Mouse (Mus musculus) lung, postnatal 0 days (tissue): ENCODE results near the gene Map3k20.

Experiments
- CTCF ChIP-seq: IDR thresholded peaks from 2 replicates; pipeline ENCODE4 v1.5.1; 2016; ENCODE audit warnings: antibody characterized with exemption, mild to moderate bottlenecking
- EP300 ChIP-seq: IDR thresholded peaks from 2 replicates; pipeline ENCODE4 v1.6.1; 2016; ENCODE audit warnings: antibody characterized with exemption, mild to moderate bottlenecking, control low read depth

DNA sequence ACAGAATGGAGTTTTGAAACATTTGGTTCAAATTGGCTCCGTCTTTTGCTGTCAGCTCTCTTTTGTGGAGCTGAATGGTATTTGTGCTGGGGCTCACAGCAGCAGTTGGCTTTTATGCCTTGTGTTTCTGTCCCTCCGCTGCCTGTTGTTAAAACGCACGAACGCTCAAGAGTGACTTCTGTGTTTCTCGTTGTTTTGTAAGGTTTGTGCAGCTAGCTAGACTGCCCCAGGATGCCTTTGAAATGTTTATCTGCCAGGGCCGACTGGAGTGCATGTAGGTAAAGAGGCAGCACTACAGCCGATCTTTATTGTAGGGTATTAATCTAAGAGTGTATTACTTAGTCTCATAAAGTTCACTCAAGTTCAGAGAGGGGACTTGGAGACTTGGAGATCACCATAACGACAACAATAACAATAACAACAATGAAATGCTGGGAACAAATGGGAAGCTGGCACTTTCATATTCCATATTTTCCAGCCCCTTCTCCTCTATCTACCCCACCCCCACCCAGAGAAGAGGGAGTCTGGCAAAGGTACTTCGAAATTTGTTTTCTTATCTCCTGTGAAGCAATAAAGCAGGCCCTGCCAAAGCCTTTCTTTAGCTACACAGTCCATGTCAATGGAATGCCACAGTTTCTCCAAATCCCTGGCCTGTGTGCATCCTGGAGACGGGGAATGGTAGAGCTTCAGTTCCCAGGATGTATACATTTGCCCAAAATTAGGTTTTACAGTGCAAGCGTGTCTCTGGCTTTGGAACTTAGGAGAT lies 42.3 kb upstream of the Map3k20 start:
- TF ChIP-seq CTCF, result no peak
- TF ChIP-seq EP300, result no peak
